Mouse (Mus musculus) ES-Bruce4 (cell line): Measurements from ENCODE around the gene Fam117a.

ENCODE experiments used
- CTCF ChIP-seq: IDR thresholded peaks from one replicate; pipeline ENCODE4 v1.8.1; 2011; ENCODE audit warnings: low read depth, low read length
- POLR2A ChIP-seq: IDR thresholded peaks from one replicate; pipeline ENCODE4 v1.8.1; 2011; ENCODE audit warnings: low read length; ENCODE audit not compliant: insufficient read depth

- TF ChIP-seq POLR2A (no peak), CTCF (no peak)
Measured at GRCm38 (mm10) chr11:95355661-95356011, 18.8 kb downstream of the Fam117a start.
